Mouse (Mus musculus): ENCODE data around the gene Chrnb2. TPM values are rescaled to one million over a fixed set of nuclear protein-coding genes. Genes with fewer than 3 reads are reported as not detected.

Gene Chrnb2
- polyA plus RNA-seq (2014; fragmentation: Nextera tagmentation; extraction: Ambion mirVana), result 13.5 and 13.6 TPM in 2 replicates

- Histone ChIP-seq H3K4me3 (ENCODE audit: low read depth, low read length) (peak within 1 kb of the TSS; percentile 44), H3K9me3 (ENCODE audit: control insufficient read depth, low read length) (no peaks in the 10 kb centered on the region), H3K27ac (ENCODE audit: low read depth, low read length) (peak within 1 kb of the TSS; percentile 42), H3K36me3 (ENCODE audit: control insufficient read depth, insufficient read depth, low read length) (no peaks in the 10 kb centered on the region), H3K9ac (ENCODE audit: low read length) (peak within 1 kb of the TSS; percentile 61), H3K4me1 (ENCODE audit: control insufficient read depth, insufficient read depth, low read length) (peaks cover 5% of the 10 kb centered on the region), H3K4me2 (peak within 1 kb of the TSS; percentile 44), H3K27me3 (ENCODE audit: control insufficient read depth, insufficient read depth, low read length) (no peaks in the 10 kb centered on the region)
- peak; percentile 73 for ATAC-seq (ENCODE audit: low FRiP score)
- DNase-seq (ENCODE audit: low spot score, missing footprints), result peak; percentile 98
- WGBS, result under 1% methylated on average over 36 of the region's 36 CpGs
Observed at GRCm38 (mm10) chr3:89764119-89764724, at the start of gene Chrnb2. Gene Chrnb2, minus strand, starts transcription at chr3:89764632.

GRCm38 (mm10) chr3:89814051-89814450 lies 49.6 kb upstream of the Chrnb2 start:
- Histone ChIP-seq H3K4me3 (ENCODE audit: low read depth, low read length) (no peak overlapping the region), H3K9ac (ENCODE audit: low read length) (no peak overlapping the region), H3K27ac (ENCODE audit: low read depth, low read length) (no peak overlapping the region), H3K4me2 (no peak overlapping the region), H3K9me3 (ENCODE audit: control insufficient read depth, low read length) (no peaks in the 10 kb centered on the region), H3K36me3 (ENCODE audit: control insufficient read depth, insufficient read depth, low read length) (no peaks in the 10 kb centered on the region), H3K4me1 (ENCODE audit: control insufficient read depth, insufficient read depth, low read length) (no peaks in the 10 kb centered on the region), H3K27me3 (ENCODE audit: control insufficient read depth, insufficient read depth, low read length) (no peaks in the 10 kb centered on the region)
- ATAC-seq (ENCODE audit: low FRiP score) (no peak), DNase-seq (ENCODE audit: low spot score, missing footprints) (no peak)
- 79% methylated on average over 7 of the region's 7 CpGs for WGBS

- 73% methylated on average over 3 of the region's 3 CpGs for WGBS
- no peaks in the 10 kb centered on the region for H3K27me3 ChIP-seq (ENCODE audit: control insufficient read depth, insufficient read depth, low read length)
- H3K36me3 ChIP-seq (ENCODE audit: control insufficient read depth, insufficient read depth, low read length), result no peaks in the 10 kb centered on the region
- H3K4me1 ChIP-seq (ENCODE audit: control insufficient read depth, insufficient read depth, low read length), result no peaks in the 10 kb centered on the region
- no peaks in the 10 kb centered on the region for H3K9me3 ChIP-seq (ENCODE audit: control insufficient read depth, low read length)
- no peak overlapping the region for H3K27ac ChIP-seq (ENCODE audit: low read depth, low read length)
- H3K4me3 ChIP-seq (ENCODE audit: low read depth, low read length), result no peak overlapping the region
- DNase-seq (ENCODE audit: low spot score, missing footprints), result no peak
- no peak for ATAC-seq (ENCODE audit: low FRiP score)
- no peak overlapping the region for H3K9ac ChIP-seq (ENCODE audit: low read length)
- H3K4me2 ChIP-seq, result no peak overlapping the region
Observed at GRCm38 (mm10) chr3:89812166-89812565, 47.7 kb upstream of the Chrnb2 start.

GRCm38 (mm10) chr3:89810841-89811240 lies 46.4 kb upstream of the Chrnb2 start:
- Histone ChIP-seq H3K4me3 (ENCODE audit: low read depth, low read length) (no peak overlapping the region), H3K4me2 (no peak overlapping the region), H3K27ac (ENCODE audit: low read depth, low read length) (no peak overlapping the region), H3K36me3 (ENCODE audit: control insufficient read depth, insufficient read depth, low read length) (no peaks in the 10 kb centered on the region), H3K27me3 (ENCODE audit: control insufficient read depth, insufficient read depth, low read length) (no peaks in the 10 kb centered on the region), H3K9me3 (ENCODE audit: control insufficient read depth, low read length) (no peaks in the 10 kb centered on the region), H3K9ac (ENCODE audit: low read length) (no peak overlapping the region), H3K4me1 (ENCODE audit: control insufficient read depth, insufficient read depth, low read length) (no peaks in the 10 kb centered on the region)
- ATAC-seq (ENCODE audit: low FRiP score), result no peak
- DNase-seq (ENCODE audit: low spot score, missing footprints), result no peak

GRCm38 (mm10) chr3:89808638-89809037 lies 44.2 kb upstream of the Chrnb2 start:
- H3K36me3 ChIP-seq (ENCODE audit: control insufficient read depth, insufficient read depth, low read length), result no peaks in the 10 kb centered on the region
- 54% methylated on average over 9 of the region's 9 CpGs for WGBS
- no peak overlapping the region for H3K9ac ChIP-seq (ENCODE audit: low read length)
- no peaks in the 10 kb centered on the region for H3K27me3 ChIP-seq (ENCODE audit: control insufficient read depth, insufficient read depth, low read length)
- no peaks in the 10 kb centered on the region for H3K4me1 ChIP-seq (ENCODE audit: control insufficient read depth, insufficient read depth, low read length)
- H3K9me3 ChIP-seq (ENCODE audit: control insufficient read depth, low read length), result no peaks in the 10 kb centered on the region
- H3K4me2 ChIP-seq, result no peak overlapping the region
- DNase-seq (ENCODE audit: low spot score, missing footprints) (no peak), ATAC-seq (ENCODE audit: low FRiP score) (no peak)
- no peak overlapping the region for H3K27ac ChIP-seq (ENCODE audit: low read depth, low read length)
- no peak overlapping the region for H3K4me3 ChIP-seq (ENCODE audit: low read depth, low read length)

- no peak overlapping the region for H3K27ac ChIP-seq (ENCODE audit: low read depth, low read length)
- no peaks in the 10 kb centered on the region for H3K9me3 ChIP-seq (ENCODE audit: control insufficient read depth, low read length)
- ATAC-seq (ENCODE audit: low FRiP score) (no peak), DNase-seq (ENCODE audit: low spot score, missing footprints) (no peak)
- H3K4me3 ChIP-seq (ENCODE audit: low read depth, low read length), result no peak overlapping the region
- no peaks in the 10 kb centered on the region for H3K27me3 ChIP-seq (ENCODE audit: control insufficient read depth, insufficient read depth, low read length)
- WGBS, result 84% methylated on average over 5 of the region's 5 CpGs
- H3K36me3 ChIP-seq (ENCODE audit: control insufficient read depth, insufficient read depth, low read length), result no peaks in the 10 kb centered on the region
- no peaks in the 10 kb centered on the region for H3K4me1 ChIP-seq (ENCODE audit: control insufficient read depth, insufficient read depth, low read length)
- H3K9ac ChIP-seq (ENCODE audit: low read length), result no peak overlapping the region
- no peak overlapping the region for H3K4me2 ChIP-seq
Observed at GRCm38 (mm10) chr3:89807881-89808280, 43.4 kb upstream of the Chrnb2 start.

- Histone ChIP-seq H3K4me3 (ENCODE audit: low read depth, low read length) (no peak overlapping the region), H3K4me1 (ENCODE audit: control insufficient read depth, insufficient read depth, low read length) (no peaks in the 10 kb centered on the region), H3K9me3 (ENCODE audit: control insufficient read depth, low read length) (no peaks in the 10 kb centered on the region), H3K9ac (ENCODE audit: low read length) (no peak overlapping the region), H3K27me3 (ENCODE audit: control insufficient read depth, insufficient read depth, low read length) (no peaks in the 10 kb centered on the region), H3K36me3 (ENCODE audit: control insufficient read depth, insufficient read depth, low read length) (no peaks in the 10 kb centered on the region), H3K4me2 (no peak overlapping the region), H3K27ac (ENCODE audit: low read depth, low read length) (no peak overlapping the region)
- ATAC-seq (ENCODE audit: low FRiP score) (no peak), DNase-seq (ENCODE audit: low spot score, missing footprints) (no peak)
- 94% methylated on average over 3 of the region's 3 CpGs for WGBS
Observed at GRCm38 (mm10) chr3:89807171-89807570, 42.7 kb upstream of the Chrnb2 start.

- DNase-seq (ENCODE audit: low spot score, missing footprints) (no peak), ATAC-seq (ENCODE audit: low FRiP score) (no peak)
- H3K4me3 ChIP-seq (ENCODE audit: low read depth, low read length), result no peak overlapping the region
- H3K27ac ChIP-seq (ENCODE audit: low read depth, low read length), result no peak overlapping the region
- no peak overlapping the region for H3K9ac ChIP-seq (ENCODE audit: low read length)
- H3K27me3 ChIP-seq (ENCODE audit: control insufficient read depth, insufficient read depth, low read length), result no peaks in the 10 kb centered on the region
- 90% methylated on average over 2 of the region's 2 CpGs for WGBS
- H3K4me1 ChIP-seq (ENCODE audit: control insufficient read depth, insufficient read depth, low read length), result no peaks in the 10 kb centered on the region
- no peaks in the 10 kb centered on the region for H3K36me3 ChIP-seq (ENCODE audit: control insufficient read depth, insufficient read depth, low read length)
- no peak overlapping the region for H3K4me2 ChIP-seq
- no peaks in the 10 kb centered on the region for H3K9me3 ChIP-seq (ENCODE audit: control insufficient read depth, low read length)
Observed at GRCm38 (mm10) chr3:89806751-89807150, 42.3 kb upstream of the Chrnb2 start.

GRCm38 (mm10) chr3:89805179-89805578 lies 40.7 kb upstream of the Chrnb2 start:
- no peak overlapping the region for H3K9ac ChIP-seq (ENCODE audit: low read length)
- no peaks in the 10 kb centered on the region for H3K4me1 ChIP-seq (ENCODE audit: control insufficient read depth, insufficient read depth, low read length)
- H3K27me3 ChIP-seq (ENCODE audit: control insufficient read depth, insufficient read depth, low read length), result no peaks in the 10 kb centered on the region
- DNase-seq (ENCODE audit: low spot score, missing footprints) (no peak), ATAC-seq (ENCODE audit: low FRiP score) (no peak)
- no peaks in the 10 kb centered on the region for H3K36me3 ChIP-seq (ENCODE audit: control insufficient read depth, insufficient read depth, low read length)
- no peak overlapping the region for H3K4me2 ChIP-seq
- no peak overlapping the region for H3K27ac ChIP-seq (ENCODE audit: low read depth, low read length)
- H3K9me3 ChIP-seq (ENCODE audit: control insufficient read depth, low read length), result no peaks in the 10 kb centered on the region
- WGBS, result 65% methylated on average over 4 of the region's 4 CpGs
- H3K4me3 ChIP-seq (ENCODE audit: low read depth, low read length), result no peak overlapping the region
